Mouse (Mus musculus) lung, adult 2 months (tissue): ENCODE measurements at regions not wholly inside any gene's neighbourhood (a gene's known extent, or its start where the extent isn't known, plus 50 kb on each side); places are given as distances from the start of the nearest gene placed in this dataset.

ENCODE experiments used
- CTCF ChIP-seq: fragments of 200-500 bp; IDR thresholded peaks from 2 replicates; pipeline ENCODE4 v1.5.1; 2011; ENCODE audit warnings: mild to moderate bottlenecking, low read length, control low read depth; ENCODE audit not compliant: insufficient read depth
- POLR2A ChIP-seq: fragments of 200-500 bp; IDR thresholded peaks from 2 replicates; pipeline ENCODE4 v1.6.1; 2011; ENCODE audit warnings: low read depth, mild to moderate bottlenecking, control low read depth, low read length, borderline replicate concordance; ENCODE audit errors: extremely low read depth

GRCm38 (mm10) chr19:8534597-8534996 is 56.5 kb upstream of the Slc22a8 start:
- TF ChIP-seq CTCF (no peak), POLR2A (no peak)
